Mouse (Mus musculus) urinary bladder, postnatal 25 days (tissue): ENCODE results near the gene Phlpp2.
"Not testable (repeated sequence)": the region's sequence is repeated elsewhere in the genome, so short reads cannot be mapped to it uniquely, and the experiment has no call there.

Source experiments
- DNase-seq: peaks from one replicate; pipeline ENCODE4 v3.0.0; 2022; ENCODE audit warnings: low spot score

Gene Phlpp2

GRCm38 (mm10) chr8:109868003-109868679, at the start of gene Phlpp2:
TSS of gene Phlpp2 (plus strand) at chr8:109868542.
- peak; percentile 98 for DNase-seq

DNA sequence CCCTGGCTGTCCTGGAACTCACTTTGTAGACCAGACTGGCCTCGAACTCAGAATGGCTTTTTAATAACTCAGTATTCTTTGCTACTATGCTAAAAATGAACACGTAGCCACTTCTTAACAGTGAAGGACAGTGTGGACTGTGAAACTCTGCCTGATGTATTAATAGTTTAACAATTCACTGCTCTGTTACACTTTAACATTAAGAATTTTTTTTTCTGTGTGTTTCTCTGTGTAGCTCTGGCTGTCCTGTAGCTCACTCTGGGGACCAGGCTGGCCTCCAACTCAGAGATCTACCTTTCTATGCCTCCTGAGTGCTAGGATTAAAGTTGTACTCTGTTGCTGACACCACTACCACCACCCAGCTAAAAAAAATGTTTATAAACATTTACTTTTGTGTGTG, 44.8 kb upstream of the Phlpp2 start:
- no peak for DNase-seq

DNA sequence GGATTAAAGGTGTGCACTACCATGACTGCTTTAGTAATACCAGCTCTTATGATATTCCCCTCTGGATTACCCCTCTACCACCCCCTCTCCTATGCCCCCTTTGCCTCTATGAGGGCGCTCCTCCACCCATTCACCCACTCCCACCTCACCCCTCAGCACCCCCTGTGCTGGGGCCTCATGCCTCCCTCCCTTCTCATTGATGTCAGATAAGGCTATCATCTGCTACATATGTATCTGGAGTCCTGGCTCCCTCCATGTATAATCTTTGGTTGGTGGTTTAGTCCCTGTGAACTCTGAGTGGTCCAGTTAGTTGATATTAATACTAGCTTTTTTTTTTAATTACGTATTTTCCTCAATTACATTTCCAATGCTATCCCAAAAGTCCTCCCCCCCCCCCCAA, 28.5 kb upstream of the Phlpp2 start:
- no peak for DNase-seq

- DNase-seq: no peak
Measured at GRCm38 (mm10) chr8:109842468-109842867, 25.9 kb upstream of the Phlpp2 start.

GRCm38 (mm10) chr8:109847866-109848265, 20.5 kb upstream of the Phlpp2 start:
- no peak for DNase-seq

- no peak for DNase-seq
Measured at GRCm38 (mm10) chr8:109848981-109849380, 19.4 kb upstream of the Phlpp2 start.

GRCm38 (mm10) chr8:109853423-109853822, 14.9 kb upstream of the Phlpp2 start:
- peak; percentile 51 for DNase-seq

DNA sequence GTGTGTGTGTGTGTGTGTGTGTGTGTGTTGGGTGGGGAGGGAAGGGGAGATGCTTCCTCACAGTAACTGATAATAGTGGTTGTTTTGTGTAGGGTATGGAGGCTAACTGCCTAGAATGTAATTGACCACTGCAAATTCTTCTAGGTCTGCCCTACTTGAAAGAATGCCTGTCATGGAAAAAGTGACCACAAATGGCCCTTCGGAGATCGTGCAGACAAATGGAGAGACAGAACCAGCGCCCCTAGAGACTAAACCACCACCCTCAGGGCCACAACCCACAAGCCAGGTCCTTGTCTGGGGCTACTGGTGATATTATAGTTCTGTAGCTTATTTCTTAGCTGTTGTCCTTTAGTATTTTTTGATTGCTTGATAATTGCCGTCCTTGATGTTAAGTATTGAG, 13.8 kb upstream of the Phlpp2 start:
- no peak for DNase-seq

GRCm38 (mm10) chr8:109855451-109855850, 12.9 kb upstream of the Phlpp2 start:
- DNase-seq: no peak

DNA sequence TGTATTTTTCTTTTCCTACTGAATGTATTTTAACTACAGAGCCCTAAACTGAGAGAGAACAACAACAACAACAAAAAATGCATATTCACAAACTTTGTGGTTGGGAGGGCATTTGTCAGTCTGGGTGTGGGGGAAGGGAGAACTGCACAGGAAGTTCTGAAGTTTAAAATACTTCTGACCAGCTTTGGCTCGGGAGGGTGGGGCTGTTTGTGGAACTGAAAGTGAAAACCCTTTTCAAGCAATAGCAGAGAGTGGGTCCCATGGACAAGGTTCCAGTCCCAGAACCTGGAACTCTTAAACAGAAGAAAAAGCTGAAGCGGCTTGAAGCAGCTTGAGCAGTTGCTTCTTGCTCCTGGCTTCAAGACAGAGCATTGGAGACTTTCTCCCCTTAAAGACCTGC, 4.9 kb upstream of the Phlpp2 start:
- no peak for DNase-seq

GRCm38 (mm10) chr8:109864798-109865197, 3.5 kb upstream of the Phlpp2 start:
- DNase-seq: no peak

GRCm38 (mm10) chr8:109865536-109865935, 2.8 kb upstream of the Phlpp2 start:
- DNase-seq: no peak

GRCm38 (mm10) chr8:109866690-109867089, 1.7 kb upstream of the Phlpp2 start:
- DNase-seq: no peak

GRCm38 (mm10) chr8:109868680-109869361, 479 bp downstream of the Phlpp2 start:
- DNase-seq: no peak

DNA sequence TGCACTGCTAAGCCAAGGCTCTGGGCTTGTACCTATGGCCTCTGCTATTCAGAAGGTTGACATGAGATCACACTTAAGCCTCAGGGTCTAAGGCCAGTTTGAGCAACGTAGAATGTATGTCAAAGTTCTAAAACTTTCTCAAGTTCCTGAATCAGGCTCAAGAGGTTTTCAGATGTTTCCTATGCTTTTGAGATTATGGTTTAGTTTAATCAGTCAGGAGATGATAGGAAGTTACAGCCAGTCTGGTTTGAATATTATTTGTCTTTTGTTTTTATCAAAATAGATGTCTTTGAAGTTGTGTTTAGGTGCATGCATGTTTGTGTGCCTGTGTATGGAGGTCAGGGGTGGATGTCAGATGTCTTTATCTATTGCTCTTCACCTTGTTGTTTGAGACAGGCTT, 2.7 kb downstream of the Phlpp2 start:
- no peak for DNase-seq

DNA sequence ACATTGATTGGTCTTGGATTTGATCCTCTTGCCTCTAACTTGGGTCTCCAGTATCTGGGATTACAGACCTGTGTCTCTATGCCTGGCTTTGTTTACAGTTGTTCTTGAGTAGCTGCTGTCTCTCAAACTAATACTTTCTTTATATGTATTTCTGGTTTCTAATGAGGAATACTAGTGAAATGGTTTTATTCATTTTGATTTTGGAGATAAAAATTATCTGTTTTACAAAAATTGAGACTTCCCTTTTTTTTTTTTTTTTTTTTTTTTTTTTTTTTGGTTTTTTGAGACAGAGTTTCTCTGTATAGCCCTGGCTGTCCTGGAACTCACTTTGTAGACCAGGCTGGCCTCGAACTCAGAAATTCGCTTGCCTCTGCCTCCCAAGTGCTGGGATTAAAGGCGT, 5.5 kb downstream of the Phlpp2 start:
- not testable (repeated sequence) for DNase-seq

- DNase-seq: no peak
Measured at GRCm38 (mm10) chr8:109880012-109880662, 11.8 kb downstream of the Phlpp2 start.

GRCm38 (mm10) chr8:109885294-109885693, 17.0 kb downstream of the Phlpp2 start:
- no peak for DNase-seq

- no peak for DNase-seq
Measured at GRCm38 (mm10) chr8:109889211-109889610, 20.9 kb downstream of the Phlpp2 start.

DNA sequence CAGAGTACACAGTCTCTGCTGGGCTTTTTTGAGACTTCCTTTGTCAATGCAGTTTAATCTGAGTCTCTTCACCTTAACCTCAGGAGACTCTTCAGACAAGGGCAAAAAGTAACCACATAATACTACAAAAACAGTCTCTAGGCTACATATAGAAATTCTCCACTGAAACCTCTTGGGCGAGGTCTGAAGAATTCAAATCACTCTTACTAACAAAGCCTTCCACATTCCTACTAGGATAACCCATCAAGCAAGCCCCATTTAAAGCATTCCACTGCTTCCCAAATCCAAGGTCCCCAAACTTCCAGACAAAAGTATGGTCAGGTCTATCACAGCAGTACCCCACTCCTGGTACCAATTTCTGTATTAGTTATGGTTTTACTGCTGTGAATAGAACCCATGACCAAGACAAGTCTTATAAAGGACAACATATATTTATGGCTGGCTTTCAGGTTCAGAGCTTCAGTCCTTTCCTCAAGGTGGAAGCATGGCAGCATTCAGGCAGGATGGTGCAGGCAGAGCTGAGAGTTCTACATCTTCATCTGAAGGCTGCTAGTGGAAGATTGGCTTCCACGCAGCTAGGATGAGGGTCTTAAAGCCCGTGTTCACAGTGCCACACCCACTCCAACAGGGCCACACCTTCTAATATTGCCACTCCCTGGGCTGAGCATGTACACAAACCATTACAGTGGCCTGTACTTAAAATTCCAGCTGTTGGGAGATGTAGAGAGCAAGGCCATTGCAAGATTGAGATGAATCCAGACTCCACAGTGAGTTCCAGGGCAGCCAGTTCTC, 22.6 kb downstream of the Phlpp2 start:
- no peak for DNase-seq

- no peak for DNase-seq
Measured at GRCm38 (mm10) chr8:109894636-109895035, 26.3 kb downstream of the Phlpp2 start.

DNA sequence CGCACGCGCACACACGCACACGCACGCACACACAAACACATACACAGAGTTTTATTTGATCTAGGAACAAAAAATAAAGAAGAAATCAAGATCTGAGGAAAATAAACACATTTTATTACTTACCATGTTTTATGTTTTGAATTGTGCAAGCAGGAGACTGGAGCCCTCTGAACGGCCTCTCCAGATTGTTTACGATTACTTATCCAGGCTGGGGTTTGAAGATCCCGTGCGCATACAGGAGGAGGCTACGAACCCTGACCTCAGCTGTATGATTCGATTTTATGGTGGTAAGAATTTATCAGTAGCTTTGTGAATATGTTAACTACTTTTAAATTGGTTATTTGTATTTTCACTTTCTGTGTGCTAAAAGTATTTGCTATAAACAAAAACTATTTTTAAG, 27.0 kb downstream of the Phlpp2 start:
- no peak for DNase-seq
